Mouse (Mus musculus): ENCODE data around the gene Akap10.
"Not testable (repeated sequence)": the region's sequence is repeated elsewhere in the genome, so short reads cannot be mapped to it uniquely, and the experiment has no call there.

The Akap10 gene

DNA sequence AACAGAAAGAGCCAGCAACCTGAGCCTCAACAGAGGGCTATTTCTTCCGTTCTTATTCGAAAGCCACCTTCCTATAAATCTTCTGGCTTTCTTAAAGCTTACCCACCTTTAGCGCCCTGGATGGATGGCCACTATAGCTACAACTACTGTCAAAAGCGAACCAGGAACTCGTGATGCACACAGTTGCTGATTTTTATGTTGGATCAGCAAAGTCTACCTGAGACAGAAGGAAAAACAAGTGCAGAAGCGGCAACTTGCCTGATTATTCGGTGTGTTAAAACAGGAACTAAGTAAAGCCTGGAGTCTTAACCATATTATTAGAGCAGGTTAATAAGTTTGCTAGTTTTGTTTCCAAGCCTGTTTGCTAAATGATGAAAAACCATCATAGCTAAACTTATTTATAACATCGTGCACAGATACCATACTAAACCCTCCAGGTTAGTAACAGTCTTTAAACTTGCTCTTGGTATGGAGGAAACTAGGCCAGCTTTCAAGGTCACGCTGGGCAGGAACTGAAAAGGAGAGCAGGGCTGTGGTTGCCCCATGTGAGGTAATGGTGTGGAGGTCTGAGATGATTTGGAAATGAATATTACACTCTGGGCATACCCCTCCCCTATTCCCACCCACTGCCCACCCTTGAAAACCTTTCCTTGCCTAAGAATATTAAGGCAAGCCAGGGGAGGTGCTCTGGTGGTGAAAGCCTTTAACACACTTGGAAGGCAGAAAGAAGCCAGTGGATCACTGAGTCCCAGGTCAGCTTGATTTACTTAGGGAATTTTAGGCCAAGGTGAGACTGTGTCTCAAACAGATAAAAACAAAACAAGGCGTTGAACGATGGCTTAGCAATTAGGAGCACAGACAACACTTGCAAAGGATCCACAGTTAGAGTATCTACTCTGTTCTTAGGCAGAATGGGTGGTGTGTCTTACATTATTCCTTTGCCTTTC, 861 bp upstream of the Akap10 start:
- DNase-seq (ENCODE audit: low spot score), result no peak

- DNase-seq (ENCODE audit: low spot score), result no peak
Observed at GRCm38 (mm10) chr11:61929323-61930097, 542 bp downstream of the Akap10 start.

DNA sequence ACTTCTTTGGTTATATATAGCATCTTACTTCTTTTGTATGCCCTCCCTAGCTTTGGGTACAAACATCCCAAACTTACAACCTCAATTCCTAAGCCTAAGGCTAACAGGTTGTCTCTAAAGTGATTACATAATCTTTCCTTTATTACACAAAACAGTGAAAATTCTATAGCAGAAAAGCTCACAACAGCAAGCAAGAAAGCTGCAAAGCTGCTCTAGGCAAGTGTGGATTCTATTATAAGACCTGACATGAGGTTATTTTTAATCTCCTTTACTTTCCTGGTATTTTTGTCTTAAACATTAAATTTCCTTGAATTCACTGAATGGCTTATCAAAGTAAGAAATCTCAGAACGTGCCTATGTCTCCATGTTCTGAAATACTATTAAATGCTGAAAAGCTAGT, 6.7 kb downstream of the Akap10 start:
- no peak for DNase-seq (ENCODE audit: low spot score)

DNA sequence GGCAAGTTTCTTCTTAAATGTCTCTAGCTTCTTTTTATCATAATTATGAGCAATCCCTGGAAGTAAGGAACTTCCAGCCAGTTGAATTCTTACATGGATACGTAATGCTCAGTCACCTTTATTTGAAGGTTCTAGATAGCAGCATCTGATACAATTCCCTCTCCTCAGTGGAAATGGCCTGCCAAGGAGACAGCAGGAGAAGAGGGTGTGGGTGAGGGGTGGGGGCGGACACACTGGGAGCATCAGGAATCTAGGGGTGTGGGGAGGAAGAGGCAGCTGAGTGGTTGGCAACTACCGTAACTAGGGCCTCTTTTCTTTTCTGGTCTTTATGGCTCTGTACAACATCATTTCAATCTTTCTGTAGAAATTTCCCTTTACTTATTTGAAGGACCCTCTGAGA, 10.3 kb downstream of the Akap10 start:
- no peak for DNase-seq (ENCODE audit: low spot score)

DNA sequence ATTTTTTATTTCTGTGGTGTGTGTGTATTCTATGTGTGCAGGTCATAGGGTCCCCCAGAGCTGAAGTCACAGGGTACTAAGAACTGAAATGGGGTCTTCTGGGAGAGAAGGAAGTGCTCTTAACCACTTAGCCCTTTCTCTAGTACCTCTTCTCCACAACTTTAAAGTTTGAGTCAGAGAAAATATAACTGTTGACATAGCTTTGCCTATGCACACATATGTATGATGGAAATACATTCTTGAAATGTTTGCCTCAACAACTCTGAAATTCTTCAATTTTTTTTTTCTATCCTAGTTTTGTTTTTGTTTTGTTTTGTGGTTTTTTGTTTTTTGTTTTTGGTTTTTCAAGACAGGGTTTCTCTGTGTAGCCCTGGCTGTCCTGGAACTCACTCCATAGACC, 21.7 kb downstream of the Akap10 start:
- no peak for DNase-seq (ENCODE audit: low spot score)

DNA sequence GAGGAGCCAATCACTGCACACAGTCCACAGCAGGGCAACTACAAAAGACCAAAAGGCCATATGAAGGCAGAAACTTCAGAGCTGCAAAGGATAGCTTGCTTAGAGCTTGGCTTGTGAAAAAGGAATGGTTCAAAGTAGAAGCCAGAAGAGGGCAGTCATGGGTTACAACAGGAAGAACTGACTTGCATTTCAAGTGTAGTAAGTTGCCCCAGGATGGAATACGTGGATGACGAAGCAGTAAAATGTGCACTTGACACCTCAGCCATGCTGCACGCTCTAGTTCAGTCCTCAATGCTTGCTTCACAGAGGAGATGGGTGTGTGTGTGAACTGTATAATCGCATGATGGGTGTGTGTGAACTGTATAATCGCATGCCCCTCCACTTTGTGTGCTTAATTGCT, 47.9 kb downstream of the Akap10 start:
- no peak for DNase-seq (ENCODE audit: low spot score)

DNA sequence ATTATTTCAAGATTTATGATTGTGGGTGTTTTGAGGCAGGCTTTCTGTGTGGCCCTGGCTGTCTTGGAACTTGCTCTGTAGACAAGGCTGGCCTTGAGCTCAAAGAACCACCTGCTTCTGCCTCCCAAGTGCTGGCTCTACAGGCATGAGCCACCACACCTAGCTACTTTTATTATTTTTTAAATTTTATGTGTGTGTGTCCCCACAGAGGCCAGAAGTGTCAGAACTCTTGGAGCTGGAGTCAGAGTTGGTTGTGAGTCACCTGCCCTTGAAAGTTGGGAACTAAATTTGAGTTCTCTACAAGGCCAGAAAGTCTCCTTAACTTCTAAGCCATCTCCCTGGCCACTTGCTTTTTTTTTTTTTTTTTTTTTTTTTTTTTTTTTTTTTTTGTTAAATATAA, 50.1 kb downstream of the Akap10 start:
- no peak for DNase-seq (ENCODE audit: low spot score)

GRCm38 (mm10) chr11:61871881-61872280, 58.2 kb downstream of the Akap10 start:
- DNase-seq (ENCODE audit: low spot score), result no peak

- no peak for DNase-seq (ENCODE audit: low spot score)
Observed at GRCm38 (mm10) chr11:61866856-61867255, 63.2 kb downstream of the Akap10 start.

DNA sequence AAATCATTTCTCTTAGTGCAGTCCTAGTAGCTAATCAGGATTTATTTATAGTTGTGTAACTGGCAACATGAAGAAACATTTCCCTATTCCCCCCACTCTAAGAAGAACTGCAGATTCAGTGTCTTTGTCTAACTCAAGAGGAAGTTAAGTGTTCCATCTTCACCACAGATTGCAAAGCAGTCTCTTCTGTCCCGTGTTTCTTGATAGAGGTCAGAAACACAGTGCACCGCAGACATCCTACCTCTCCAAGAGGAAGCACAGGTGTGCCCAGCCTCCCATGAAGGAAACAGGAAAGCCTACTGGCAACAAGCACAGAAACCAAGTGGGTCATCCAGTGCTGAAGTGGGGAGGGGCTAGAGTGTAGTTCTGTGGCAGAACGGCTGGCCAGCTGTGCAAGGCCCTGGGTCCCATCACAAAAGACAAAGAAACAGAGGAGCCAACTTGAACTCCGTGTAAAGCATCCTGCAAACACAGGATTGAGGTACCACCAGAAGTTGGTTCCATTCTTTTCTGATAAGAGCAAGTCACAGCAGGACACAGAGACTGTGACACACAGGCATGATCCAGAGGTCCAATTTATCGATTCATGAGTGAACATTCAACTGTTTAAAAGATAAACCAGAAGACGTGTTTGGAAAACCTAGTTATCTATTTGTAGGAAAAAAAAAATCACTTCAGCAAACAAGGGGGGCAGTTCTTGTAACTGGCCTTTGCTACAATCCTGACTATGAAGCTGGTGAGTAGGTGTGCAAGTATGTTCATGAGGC, 68.1 kb downstream of the Akap10 start:
- DNase-seq (ENCODE audit: low spot score), result no peak

- no peak for DNase-seq (ENCODE audit: low spot score)
Observed at GRCm38 (mm10) chr11:61859316-61859715, 70.7 kb downstream of the Akap10 start.

DNA sequence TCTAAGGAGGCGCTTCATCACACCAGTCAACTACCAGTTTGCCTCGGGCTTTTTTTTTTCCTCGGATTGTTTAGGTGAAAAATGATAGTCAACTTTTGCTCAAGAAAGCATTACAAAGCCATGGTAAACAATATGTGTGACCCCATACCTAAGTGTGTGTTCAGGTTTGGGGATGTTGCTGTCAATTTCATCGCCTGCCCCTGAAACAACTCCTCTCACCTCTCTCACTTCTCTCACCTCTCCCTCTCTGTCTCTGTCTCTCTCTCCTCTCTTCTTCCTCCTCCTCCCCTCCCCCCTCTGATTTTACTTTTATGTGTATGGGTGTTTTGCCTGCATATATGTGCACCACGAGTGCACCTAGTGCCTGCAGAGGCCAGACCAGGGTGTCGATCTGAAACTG, 74.5 kb downstream of the Akap10 start:
- no peak for DNase-seq (ENCODE audit: low spot score)

GRCm38 (mm10) chr11:61854988-61855411, 75.1 kb downstream of the Akap10 start, which contains the start of gene Ulk2:
Ulk2 (minus strand) TSS chr11:61855073.
- DNase-seq (ENCODE audit: low spot score), result peak; percentile 73

- DNase-seq (ENCODE audit: low spot score), result peak; percentile 69
Observed at GRCm38 (mm10) chr11:61854211-61854987, 75.7 kb downstream of the Akap10 start.

DNA sequence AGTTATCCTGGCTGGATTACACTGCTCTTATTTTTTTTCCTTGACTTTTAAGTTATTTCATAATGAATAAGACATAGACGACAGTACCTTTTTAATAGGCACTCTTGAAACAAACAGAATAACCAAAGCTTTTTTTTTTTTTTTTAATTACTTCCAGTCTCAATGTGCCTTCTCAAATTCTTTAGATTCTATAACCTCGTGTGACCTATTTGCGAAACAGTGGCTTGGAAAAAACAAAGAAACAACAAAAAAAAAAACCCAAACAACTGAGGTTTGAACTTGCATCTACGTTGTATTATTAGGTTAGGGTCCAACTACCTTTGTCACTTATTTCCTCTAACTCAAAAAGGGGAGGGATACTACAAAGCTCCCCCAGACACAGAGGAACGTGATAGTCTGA, 76.4 kb downstream of the Akap10 start:
- no peak for DNase-seq (ENCODE audit: low spot score)

- no peak for DNase-seq (ENCODE audit: low spot score)
Observed at GRCm38 (mm10) chr11:61852916-61853315, 77.1 kb downstream of the Akap10 start.

DNA sequence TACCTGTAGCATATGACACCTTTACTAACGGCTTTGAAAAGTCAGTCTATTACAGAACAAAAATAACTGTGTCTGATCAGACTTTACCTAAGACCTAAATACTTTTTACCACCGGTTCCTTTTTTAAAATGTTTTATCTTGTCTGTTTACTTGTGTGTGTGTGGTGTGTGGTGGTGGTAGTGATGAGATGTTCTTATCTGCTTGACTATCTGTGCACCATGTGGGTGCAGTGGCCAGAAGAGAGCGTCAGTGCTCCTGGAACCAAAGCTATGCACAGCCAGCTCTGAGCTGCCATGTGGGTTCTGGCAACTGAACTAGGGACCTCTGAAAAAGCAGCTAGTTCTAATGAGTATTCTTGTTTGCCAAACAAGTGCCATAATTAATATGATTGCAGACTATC, 78.9 kb downstream of the Akap10 start:
- DNase-seq (ENCODE audit: low spot score), result no peak

DNA sequence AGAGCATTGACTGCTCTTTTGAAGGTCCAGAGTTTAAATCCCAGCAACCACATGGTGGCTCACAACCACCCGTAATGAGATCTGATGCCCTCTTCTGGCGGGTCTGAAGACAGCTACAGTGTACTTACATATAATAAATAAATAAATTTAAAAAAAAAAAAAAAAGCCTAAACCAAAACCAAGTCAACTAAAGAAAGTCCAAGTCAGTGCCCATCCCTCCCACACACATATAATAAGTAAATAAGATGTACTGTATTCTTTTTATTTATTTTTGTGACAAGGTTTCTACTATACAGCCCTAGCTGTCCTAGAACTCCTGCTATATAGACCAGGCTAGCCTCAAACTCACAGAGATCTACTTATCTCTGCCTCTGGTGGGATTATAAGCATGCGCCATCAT, 89.4 kb downstream of the Akap10 start:
- not testable (repeated sequence) for DNase-seq (ENCODE audit: low spot score)

DNA sequence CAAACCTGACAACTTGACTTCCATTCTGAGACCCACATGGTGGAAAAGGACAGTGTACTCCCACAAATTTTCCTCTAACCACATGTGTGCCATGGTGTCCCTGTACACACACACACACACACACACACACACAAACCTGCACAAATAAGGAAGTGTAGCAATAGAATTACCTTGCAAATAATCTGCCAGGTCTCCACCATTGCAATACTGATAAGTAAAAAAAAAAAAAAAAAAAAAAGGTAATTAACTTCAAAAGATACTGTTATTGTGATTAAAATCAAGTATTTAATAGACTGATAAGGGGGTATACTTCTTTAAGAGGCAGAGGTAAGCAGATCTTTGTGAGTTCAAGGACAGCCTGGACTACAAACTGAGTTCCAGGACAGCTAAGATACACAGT, 90.1 kb downstream of the Akap10 start:
- no peak for DNase-seq (ENCODE audit: low spot score)

- no peak for DNase-seq (ENCODE audit: low spot score)
Observed at GRCm38 (mm10) chr11:61839182-61839581, 90.9 kb downstream of the Akap10 start.

Data from ovary, adult 18-20 months (tissue).